Mouse (Mus musculus): ENCODE data around the gene Tcirg1.

Gene Tcirg1

DNA sequence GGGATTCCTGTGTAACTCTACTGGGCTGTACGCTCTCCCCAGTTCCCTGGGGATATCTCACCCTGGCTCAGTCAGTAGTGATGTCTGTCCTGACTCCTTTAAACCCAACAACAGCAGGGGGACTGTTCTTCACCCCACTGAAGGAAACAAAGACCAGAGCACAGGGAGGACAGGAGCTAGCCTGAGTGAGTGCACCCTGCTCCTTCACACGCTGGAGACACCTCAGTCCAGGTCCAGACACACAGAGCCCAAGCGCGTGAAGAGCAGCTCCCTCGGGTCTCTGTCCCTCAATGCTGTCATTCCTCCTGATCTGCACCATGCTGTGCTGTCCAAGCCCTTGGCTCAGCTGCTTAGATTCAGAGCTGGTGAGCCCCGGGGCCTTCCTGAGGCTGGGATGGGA, 19.8 kb upstream of the Tcirg1 start:
- no peak for DNase-seq

DNA sequence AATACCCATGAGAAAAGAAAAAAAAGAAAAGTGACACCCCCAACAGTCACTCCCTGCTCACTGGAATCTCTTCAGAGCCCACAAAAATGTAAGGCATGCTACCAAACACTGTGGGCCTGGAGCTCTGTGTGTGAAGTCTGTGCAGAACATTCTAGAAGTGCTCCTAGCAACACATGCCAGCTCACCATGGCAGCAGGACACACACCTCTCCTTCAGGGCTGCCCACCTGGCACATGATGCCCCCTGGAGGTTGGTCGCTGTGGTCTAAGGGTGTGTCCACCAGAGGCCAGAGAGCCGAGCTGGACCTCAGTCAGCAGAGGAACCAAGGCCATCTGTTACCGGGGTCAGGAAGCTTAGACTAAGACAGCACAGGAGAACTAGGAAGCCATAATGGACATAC, 19.3 kb upstream of the Tcirg1 start:
- peak in 1 of 2 experiments; percentile 39 for DNase-seq

DNA sequence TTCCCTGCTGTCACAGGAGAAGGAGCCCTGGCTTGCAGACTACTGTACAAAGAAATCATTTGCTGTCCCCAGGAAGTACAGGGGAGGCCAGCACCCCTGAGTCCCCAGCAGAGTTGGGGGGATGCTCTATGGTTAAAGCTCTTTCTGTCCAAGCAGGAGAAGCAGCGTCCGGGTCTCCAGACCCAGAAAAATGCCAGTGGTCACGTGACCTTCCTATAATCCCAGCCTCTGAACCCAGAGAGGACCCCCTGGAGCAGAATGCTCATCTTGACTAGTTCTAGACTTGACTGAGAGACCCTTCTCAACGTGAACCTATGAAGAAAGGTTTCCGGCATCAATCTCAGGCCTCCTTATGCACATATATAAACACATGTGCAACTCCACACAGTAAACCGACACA, 18.9 kb upstream of the Tcirg1 start:
- no peak for DNase-seq

DNA sequence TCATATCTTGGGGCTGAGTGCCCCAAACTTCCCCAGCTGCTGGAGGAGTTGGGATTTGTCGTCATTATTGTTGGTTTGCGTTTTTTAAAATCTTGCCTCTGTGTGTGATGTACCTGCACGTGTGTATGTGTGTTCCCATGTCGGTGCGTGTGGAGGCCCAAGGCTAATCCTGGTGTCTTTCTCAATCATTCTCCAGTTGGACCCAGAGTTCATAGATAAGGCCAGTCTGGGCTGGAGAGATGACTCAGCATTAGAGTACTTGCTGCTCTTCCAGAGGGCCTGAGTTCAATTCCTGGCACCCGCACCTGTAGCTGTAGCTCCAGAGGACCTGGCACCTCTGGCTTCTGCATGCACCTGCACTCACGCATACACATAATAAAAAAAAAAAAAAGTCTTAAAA, 17.9 kb upstream of the Tcirg1 start:
- no peak for DNase-seq

DNA sequence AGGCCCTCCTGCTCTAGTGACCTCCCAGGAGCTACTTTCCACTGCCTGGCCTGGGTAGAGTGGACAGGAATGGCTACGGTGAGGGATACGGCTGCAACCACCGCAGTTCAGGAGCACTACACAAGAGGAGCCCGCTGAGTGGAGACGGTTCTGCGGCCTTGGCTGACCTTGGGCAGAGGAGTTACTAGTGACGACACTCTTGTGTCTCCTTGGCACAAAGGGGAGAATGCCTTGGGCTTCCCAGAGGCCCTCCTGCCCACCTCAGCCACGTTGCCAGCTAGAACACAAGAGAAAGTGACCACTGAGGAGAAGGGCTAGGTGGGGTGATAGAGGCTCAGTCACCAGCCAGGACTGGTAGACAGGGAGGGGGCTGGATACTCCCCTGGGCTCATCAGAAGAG, 17.3 kb upstream of the Tcirg1 start:
- no peak for DNase-seq

DNA sequence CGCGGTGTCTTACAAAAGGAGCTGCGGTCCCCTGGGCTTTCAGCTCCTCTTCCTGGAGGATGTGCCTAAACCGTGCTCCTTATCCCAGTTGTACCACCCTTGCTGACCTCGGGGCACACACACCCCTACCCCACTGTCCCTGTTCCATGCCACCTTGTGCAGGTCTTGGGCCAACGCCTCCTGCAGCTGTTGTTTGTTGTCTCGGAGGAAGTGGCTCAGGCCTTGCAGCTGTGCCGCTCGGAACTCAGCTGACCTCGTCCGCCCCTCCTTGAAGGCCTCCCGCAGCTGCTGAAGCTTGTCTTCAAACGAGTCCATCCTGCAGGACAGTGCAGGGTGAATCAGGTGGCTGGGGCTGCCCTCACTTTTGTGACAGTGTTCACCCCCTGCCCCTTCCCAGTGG, 16.7 kb upstream of the Tcirg1 start:
- peak in 1 of 2 experiments; percentile 54 for DNase-seq

DNA sequence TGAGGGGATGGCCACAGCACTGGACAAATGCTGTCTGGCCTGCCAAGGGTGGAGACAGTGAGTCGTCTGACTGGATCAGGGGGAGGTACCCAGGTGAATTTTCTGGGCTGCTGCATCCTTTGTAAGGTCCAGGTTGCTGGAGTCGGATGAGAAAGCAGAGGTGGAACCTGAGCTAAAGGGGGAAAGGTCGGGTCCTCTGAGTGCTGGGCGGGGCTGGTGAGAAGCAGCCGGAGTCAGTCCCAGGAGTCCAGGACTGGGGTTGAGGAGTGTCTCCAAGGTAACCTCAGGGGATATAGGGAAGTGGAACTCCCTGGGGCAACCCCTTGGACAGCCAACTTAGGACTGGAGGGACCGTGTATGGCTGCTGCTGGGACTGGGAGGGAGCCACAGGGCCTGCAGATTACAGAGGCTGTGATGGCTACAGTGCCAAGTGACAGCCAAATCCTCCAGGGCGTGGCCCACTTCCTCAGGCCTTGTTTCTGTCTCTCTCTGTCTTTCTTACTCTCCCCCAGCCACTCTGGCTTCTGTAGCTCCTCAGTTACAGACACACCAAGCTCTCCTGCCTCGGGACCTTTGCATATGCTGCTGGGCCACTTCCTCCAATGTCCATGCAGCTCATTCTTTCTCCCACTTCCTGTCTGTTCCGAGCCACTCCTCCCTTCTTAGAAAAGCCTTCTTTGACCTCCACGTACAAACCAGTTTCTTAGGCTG, 15.9 kb upstream of the Tcirg1 start:
- DNase-seq, result no peak

DNA sequence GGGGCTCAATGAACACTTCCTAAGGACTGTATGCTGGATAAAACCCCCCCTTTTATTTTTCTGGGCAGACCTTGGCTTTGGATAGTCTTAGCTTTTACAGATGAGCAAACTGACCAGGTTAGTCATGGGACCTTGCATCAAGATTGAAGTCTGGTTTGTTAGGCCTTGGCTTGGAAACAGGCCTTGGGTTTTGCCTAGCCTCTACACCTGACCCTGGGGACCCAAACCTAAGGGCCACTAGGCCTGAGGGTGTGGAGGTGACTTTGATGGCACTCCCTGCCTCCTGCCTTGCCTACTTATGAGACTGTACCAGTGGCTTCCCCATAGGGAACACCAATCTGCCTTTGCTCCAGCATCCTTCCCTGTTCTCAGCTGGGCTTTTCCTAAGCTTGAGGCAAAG, 13.0 kb upstream of the Tcirg1 start:
- DNase-seq, result no peak

DNA sequence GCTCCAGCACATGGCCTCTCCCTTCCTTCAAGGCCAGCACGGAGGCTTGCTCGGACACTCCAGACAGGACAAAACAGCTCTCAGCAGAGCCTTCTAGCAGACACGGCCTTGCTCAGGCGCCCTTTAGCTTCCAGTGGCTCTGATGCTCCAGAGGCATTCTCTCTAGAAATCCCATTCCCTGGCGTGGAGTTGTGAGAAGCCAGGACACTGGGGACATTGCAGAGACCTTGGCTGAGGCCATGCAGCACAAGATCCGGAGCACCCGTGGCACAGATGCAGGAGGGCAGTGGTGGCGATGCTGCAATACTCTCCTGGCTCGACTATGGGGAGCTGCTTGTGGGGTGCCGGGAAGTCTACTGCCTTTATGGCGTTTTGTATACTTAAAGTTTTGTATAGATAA, 9.8 kb upstream of the Tcirg1 start:
- DNase-seq, result no peak

DNA sequence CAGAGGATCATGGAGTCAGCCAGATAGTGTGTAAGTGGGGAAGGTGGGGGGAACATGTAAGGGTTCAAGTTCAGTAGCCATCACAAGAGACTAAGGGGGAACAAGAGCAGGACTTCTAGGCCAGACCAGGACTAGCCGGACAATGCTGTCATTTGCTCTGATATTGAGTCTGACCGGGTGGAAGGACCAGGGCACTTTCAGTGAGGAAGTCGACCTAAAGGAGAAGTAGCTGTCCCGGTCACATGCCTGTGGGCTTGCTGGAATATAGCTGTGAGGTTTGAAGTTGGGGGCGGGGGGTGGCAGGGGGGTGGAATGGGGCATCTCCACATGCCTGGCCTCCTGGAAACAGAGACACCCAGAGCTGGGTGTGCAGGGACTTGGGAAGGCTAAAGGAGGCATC, 7.6 kb upstream of the Tcirg1 start:
- DNase-seq, result no peak

DNA sequence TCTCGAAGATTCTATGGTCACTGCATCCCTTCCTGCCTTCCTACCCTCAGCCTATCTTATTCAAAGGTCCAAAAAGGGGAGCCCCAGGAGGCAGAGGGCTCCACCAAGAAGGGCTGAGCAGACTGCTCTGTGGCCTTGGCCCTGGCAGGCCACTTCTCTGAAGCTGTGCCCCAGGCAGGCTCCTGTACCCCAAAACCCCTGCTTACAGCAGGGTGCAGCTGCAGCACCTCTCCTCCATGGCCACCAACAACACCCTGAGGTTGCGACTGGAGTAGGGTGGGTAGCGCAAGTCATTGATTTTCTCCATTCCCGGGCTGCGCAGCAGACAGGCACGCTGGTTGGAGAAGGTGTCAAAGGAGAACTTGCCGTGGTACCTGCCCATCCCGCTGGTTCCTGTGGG, 6.8 kb upstream of the Tcirg1 start:
- DNase-seq, result no peak

DNA sequence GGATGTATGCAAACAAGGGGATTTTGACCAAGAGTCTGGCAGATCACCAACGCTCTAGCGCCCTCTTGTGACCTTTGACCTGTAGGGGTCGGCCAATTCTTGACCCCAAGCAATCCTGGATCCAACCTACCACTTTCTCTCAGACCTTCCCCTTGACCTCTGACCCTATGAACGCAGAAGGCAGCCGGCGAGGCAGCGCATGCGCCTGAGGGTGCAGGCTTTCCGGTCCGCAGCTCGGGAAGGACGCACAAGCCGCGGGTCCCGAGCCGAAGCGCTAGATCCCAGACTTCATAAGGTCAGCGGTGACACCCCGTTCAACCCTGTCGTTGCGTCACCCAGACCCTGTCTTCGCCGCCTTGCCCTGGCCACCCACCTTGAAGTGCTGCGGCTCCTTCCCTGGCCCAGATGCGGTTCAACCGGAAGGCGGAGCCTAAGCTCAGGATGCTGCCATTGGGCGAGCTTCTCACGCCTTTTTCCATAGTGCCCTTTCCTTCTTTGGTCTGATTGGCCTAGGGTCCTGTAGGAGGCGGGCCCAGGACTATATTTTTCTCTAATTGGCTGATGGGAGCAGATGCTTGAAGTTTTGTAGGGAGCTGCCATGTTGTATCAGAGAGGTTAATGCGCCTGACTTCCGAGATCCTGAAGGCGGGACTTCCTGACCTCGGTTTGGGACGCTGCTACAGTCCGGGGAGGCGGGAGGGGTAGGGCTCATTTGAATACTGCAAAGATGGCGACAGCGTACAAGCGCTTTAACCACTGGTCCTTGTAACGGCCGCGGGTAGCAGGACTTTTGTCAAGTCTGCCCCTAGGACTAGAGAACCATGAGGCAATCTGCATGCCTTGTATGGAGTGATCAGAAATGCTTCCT, 5.6 kb upstream of the Tcirg1 start, which contains the start of gene Ndufs8:
Gene Ndufs8, minus strand, starts transcription at position 438 of the 868 bp plus-strand sequence.
- peak; percentile 93 to 98 for DNase-seq

DNA sequence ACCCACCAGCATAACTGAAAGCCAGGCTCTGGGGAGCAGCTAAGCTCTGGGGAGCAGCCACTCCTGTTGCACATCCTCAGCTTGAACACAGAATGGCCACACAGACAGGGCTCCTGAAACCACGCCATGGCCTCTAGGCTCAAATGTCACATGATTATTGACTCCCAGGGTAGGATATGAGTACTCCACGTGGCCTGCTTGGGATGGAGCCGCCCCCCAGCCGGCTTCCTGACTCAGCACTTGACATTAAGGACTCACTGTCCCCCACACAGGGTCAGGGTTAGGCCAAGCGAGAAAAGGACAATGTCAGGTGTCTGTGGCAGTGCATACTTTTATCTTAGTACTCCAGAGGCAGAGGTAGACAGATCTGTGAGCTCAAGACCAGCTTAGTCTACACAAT, 3.3 kb upstream of the Tcirg1 start:
- peak in 1 of 2 experiments; percentile 33 for DNase-seq

DNA sequence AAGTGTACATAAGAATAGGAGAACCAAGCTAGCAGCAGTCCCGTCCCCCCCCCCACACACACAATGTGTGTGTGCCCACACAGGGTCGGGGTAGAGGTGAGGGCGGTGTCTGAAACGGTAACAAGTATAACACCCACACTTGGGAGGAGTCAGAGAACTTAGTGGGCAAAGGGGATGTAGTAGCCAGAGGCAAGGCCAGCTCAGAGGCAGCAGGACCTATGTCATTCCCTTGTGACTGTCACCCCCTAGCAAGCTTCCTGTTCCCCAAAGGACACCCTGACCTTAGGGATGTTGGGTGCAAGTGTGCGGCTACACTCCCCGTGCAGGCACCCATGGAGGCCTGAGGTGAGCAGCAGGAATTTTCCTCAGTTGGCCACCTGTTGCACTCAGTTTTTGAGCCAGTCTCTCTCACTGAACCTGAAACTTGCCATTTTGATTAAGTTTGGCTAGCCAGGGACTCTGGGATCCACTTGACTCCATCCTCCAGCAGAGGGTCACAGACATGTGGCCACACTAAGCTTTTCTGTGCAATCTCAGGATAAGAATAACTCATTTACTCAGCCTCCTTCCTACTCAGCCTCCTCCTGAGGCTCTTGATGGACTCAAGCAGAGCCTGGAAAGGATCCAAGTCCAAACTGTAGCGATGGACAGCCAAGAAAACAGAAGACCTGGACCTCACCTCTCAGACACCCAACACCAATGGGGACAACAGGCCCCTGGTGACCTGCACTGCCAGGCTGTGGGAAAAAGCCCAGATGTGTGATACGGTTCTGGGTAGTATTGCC, 1.1 kb upstream of the Tcirg1 start:
- no peak for DNase-seq

DNA sequence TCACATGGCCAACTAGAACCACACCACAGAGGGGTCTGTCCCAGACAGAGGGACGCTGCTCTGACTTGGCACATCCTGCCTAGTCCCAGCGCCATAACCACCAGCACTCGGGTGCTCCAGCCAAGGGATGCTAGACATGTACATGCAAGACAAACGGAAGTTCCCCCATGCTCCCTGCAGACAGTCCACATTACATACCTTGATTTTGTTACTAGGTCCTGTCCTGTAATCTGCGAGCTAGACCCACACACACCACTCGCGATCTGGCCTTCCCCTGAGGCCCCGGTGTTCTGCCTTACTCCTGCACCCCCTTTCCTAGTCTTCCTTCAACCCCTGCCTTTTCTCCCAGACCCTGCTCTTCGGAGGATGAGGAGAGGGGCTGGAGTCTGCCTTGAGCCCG, 607 bp downstream of the Tcirg1 start:
- no peak for DNase-seq

DNA sequence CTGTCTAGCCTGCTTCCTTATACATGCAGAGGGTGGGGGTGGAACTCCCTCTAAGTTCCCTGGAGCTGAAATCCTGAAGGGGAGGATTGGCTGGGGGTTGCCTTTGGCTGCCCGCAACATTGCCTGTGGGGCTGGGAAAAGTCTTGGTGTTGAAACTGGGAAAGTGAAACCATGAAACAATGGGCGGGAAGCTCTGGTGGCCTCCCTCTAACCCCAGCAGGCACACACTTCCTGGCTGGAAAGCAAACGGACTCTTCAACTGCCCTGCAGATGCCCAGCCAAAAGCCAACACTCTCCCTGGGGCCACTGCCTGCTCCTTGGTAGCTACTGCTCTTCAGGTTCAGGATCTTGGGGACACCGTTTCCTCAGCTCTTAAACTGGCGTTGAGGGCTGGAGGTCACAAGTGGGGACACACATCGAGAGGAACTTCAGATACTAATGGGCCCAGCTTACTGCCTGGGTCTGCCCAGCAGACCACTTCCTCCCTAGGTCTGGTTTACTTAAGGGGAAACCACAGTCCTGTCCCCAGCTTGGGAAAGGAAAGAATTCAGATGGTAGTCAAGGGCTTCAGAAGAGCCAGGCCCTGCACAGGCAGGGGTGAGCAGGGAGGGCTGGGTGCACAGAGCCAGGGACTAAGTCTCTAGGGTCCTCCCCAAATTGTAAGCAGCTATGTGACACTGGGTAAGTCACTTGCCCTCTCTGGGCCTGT, 1.5 kb downstream of the Tcirg1 start:
- peak; percentile 58 to 60 for DNase-seq

DNA sequence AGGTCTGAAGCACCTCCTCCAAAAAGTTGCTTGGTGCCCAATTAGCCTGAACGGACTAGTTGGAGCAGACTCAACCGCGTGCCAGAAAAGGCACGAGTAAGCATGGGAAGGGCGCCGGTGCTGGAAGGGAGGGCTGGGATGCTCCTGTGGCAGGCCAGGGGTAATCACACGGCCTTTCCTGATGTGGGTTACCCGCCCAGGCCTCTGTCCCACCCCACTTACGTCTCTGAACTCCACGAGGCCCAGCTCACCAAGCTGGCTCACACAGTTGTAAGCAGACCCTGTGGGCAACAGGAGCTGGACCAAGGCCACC, 2.6 kb downstream of the Tcirg1 start:
- no peak for DNase-seq

DNA sequence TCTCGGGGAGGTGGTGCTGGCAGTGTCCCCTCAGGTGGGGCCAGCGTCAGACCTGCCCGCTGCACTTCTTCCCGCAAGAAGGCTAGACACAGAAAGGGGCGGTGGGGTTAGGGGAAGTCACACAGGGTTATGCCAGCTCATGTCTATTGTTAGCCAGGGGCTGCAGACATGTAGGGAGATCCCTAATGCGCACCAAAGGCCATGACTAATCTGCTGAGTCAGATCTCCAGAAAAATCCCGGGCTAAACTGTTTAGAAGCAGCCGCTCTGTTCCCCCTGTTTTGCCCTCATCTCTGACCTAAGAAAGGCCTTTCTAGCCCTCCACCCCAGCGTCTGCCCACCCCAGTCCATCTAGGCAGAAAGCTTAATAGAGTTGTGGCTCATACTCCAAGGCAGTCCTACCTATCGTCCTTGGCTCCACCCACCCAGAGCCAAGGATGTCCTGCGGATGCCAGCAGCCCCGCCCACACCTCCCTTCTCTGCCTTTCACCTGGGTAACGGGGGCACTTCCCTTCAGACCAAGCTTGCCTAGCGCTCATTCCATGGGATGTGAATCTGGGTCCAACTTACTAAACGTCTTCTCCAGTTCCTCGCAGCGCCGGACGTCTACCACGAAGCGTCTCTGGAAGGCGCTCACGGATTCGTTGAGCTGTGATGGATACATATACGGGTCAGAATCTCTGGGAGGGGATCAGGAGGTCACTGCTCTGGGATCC, 3.1 kb downstream of the Tcirg1 start:
- DNase-seq, result no peak

DNA sequence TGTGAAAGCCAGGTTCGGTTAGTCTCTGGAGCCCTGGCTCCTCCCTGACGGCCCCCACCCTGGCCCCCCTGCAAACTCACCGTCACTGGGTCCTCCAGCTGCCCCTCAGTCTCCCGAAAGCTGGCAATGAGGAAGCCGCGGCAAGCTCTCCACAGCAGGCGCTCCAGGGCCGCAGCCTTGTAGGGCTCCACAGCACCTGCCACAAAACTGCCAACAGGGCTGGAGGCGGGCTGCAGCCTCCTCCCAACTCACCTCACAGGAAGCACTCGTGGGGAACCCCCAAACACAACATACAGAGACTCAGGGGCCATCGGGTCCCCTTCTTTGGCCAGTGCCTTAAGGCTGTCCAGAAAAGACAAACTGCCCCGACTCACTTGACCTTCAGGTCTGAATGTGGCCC, 4.0 kb downstream of the Tcirg1 start:
- DNase-seq, result no peak

DNA sequence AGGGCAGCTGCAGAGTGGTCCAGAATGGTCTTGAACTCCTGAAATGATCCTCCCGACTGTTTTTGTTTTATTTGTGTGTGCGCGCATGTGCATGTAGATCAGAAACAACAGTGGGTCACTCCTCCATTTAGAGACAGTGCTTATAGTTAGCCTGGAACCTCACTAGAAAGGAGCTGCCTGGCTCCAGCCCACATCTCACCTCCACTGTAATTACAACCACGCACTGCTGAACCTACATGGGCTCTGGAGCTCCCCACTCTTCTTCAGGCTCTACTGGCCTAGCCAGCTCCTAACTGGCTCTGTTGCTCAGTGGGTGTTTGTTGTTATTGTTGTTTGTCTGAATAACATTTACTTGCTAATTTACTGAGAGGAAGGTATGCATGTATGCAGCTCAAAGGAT, 7.3 kb downstream of the Tcirg1 start:
- DNase-seq, result no peak

DNA sequence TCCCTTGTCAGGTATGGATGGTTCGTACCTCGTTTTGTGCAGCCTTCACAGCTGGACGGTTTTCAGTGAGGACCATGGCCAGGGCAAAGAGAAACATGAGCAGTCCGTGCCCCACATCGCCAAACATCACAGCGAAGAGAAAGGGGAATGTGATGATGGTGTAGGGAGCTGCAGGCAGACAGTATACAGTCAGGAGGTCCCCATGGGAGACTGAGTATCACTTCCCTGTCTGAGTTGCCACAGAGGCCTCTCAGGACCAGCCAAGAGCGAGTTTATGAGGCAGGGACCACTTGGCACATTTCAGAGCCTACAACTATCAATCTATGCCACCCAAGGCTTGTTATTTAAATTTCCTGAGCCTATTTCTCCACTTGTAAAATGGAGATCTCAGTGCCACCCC, 8.0 kb downstream of the Tcirg1 start:
- DNase-seq, result no peak

DNA sequence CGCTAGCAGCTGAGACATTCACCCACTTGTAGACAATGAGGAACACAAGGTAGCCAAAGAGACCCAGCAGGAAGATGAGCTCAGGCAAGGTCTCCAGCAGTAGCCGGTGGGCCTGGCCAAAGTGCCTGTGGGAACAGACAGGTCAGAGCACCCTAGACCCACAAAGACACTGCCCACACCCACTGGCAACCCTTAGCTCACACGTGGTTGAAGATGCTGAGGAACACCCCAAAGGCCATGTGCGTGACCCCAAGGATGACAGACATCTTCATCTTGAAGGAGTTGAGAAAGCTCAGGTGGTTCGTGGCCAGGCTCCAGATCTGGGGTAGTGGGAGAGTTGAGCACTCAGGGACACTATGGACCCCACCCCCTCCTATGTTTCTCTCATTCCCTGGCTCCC, 9.4 kb downstream of the Tcirg1 start:
- DNase-seq, result no peak

Data from kidney, postnatal 36 days (tissue).